Mouse (Mus musculus): ENCODE measurements around the gene Gm14412.
"Not testable (repeated sequence)": the region's sequence is repeated elsewhere in the genome, so short reads cannot be mapped to it uniquely, and the experiment has no call there.

DNA sequence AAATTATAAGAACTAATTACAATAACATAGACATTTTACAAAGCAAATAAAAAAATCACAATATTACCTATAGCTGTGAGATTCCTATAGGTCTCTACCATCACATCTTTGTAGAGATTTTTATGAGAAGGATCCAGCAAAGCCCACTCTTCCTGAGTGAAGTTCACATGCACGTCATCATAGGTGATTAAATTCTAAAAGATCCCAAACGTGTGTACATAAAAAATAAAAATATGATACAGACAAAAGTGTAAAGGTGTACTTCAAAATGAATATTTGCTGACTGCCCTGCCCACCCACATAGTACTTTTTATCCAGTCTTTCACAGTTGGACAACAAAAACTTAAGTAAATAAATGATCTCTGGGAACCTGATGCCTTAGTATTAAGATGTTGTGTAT, 57.2 kb downstream of the Gm14412 start, which contains the start of gene Gm14409:
- not testable (repeated sequence) for TF ChIP-seq CTCF (IDR thresholded peaks at IDR 0.05; ENCODE audit: low read depth); EP300 (optimal IDR thresholded peaks at IDR 0.05)
